Mouse (Mus musculus) limb, embryonic 10.5 days (tissue): ENCODE data around the gene Tspan14. TPM values are rescaled to one million over a fixed set of nuclear protein-coding genes. Genes with fewer than 3 reads are reported as not detected.

Experiments
- DNase-seq: peaks from one replicate; pipeline ENCODE4 v3.0.0-alpha.2; 2017; ENCODE audit warnings: low spot score
- H3K27ac ChIP-seq: fragments of 300-500 bp; sonication (generic); 2 replicates; pipeline ENCODE4 v1.5.1; 2016; ENCODE audit warnings: mild to moderate bottlenecking
- H3K27me3 ChIP-seq: fragments of 300-500 bp; sonication (generic); 2 replicates; pipeline ENCODE4 v1.6.1; 2016; ENCODE audit warnings: low read depth, mild to moderate bottlenecking; ENCODE audit not compliant: poor library complexity, severe bottlenecking
- H3K36me3 ChIP-seq: fragments of 300-500 bp; sonication (generic); 2 replicates; pipeline ENCODE4 v1.6.1; 2016; ENCODE audit warnings: mild to moderate bottlenecking, moderate library complexity
- H3K4me1 ChIP-seq: fragments of 300-500 bp; sonication (generic); 2 replicates; pipeline ENCODE4 v1.6.1; 2016
- H3K4me3 ChIP-seq: fragments of 300-500 bp; sonication (generic); 2 replicates; pipeline ENCODE4 v1.5.1; 2016; ENCODE audit warnings: mild to moderate bottlenecking, moderate library complexity
- H3K9me3 ChIP-seq: fragments of 300-500 bp; sonication (generic); replicated peaks from 2 replicates; pipeline ENCODE4 v1.6.1; 2016; ENCODE audit warnings: mild to moderate bottlenecking
- WGBS: fragments of 180-500 bp; shearing (Covaris S2); methylation state at CpG from one replicate; pipeline ENCODE4 v1.1.7; 2016; 5-methylcytosine and 5-hydroxymethylcytosine counted together
- polyA plus RNA-seq: library from polyadenylated mRNA; unstranded; fragments of >200 nt; fragmentation: Nextera tagmentation; extraction: Ambion mirVana; gene quantifications from 2 replicates; pipeline ENCODE4 v1.2.1, GENCODE M21; 2016

Tspan14 gene
- polyA plus RNA-seq, 1 experiment from 2014 or later: 77.6 TPM

DNA sequence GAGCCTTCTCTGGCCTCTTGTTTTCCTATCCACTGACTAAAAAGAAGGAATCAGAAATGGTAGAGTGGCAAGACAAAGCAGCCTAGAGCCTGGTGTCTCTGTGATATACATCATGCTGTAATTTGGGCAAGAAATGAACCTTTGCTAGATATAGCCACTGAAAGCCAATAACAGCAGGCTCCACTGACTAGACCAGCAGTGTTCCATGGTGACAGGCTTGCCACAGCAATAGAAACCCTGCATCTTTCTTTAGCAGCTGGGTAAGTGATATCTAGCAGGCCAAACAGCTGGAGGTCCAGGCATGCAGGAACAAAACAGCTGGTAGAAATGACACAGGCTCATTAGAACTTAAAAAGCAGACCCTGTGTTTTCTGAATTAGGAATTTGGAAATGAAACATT lies 92.0 kb downstream of the Tspan14 start:
- Histone ChIP-seq H3K36me3 (no peaks in the 10 kb centered on the region), H3K4me1 (no peaks in the 10 kb centered on the region), H3K9me3 (no peaks in the 10 kb centered on the region), H3K27me3 (no peaks in the 10 kb centered on the region), H3K4me3 (no peak overlapping the region), H3K27ac (no peak overlapping the region)
- DNase-seq: no peak

GRCm38 (mm10) chr14:40873961-40874360 lies 92.6 kb downstream of the Tspan14 start:
- H3K36me3 ChIP-seq: no peaks in the 10 kb centered on the region
- no peaks in the 10 kb centered on the region for H3K9me3 ChIP-seq
- DNase-seq: no peak
- H3K27ac ChIP-seq: no peak overlapping the region
- H3K4me3 ChIP-seq: no peak overlapping the region
- H3K27me3 ChIP-seq: no peaks in the 10 kb centered on the region
- no peaks in the 10 kb centered on the region for H3K4me1 ChIP-seq
- 87% methylated on average over 5 of the region's 5 CpGs for whole genome bisulfite sequencing

DNA sequence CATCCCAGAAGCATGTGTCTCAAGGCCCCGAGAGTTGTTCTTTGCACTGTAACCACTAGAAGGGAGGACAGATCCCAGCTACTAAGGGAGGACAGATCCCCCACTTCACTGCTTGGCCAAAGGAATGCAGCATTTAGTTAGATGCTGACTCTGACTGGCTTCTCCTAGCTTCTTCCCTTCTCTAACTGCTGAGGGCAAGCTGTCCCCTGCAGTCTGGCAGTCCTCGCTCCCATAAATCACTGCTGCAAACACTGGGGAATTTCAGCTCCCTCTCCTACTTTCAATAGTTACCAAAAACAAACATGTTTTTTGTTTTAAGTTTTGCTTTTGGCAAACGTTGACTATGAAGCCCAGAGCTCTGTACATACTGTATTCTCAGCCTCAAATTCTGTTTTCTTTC lies 96.0 kb downstream of the Tspan14 start:
- Histone ChIP-seq H3K27ac (no peak overlapping the region), H3K4me3 (no peak overlapping the region)
- 75% methylated on average over 3 of the region's 3 CpGs for WGBS

DNA sequence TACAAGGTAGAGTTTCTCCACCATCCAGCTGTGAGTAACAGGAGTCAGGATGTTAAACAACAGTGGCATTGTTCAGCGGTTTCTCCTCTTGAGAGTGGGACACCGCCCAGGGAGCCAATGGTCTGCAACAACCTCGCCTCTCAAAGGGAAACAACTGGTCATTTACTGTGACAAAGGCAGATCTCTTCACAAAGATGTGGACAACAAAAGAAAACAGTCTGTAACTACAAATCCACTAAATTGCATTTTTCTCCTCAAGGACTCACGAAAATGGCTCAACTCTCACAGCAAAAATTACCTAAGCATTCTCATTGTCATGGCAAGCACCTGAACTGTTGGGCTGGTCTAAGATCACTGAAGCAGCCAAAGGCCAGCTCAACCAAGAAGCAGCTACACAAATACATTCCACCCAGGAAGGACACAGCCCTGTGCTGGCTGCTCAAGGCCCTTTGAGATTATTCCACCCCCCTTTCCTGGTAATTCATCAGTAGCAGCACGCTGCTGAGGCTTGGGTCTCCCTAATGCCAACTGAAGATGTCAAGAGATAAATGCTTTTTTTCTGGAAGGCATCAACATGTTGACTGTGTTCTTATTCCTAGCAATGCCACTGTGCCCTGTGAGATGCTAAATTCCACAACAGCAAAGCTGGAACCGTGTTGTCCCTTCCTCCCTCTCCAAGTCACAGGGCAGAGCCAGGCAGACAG lies 101.6 kb downstream of the Tspan14 start:
- DNase-seq: no peak
- Histone ChIP-seq H3K36me3 (no peaks in the 10 kb centered on the region), H3K4me3 (no peak overlapping the region), H3K4me1 (no peaks in the 10 kb centered on the region), H3K27me3 (no peaks in the 10 kb centered on the region), H3K9me3 (no peaks in the 10 kb centered on the region), H3K27ac (no peak overlapping the region)
- WGBS: 60% methylated on average over 6 of the region's 6 CpGs

More for the DNA sequence above, 96.0 kb downstream of the Tspan14 start:
- Histone ChIP-seq H3K9me3 (no peaks in the 10 kb centered on the region), H3K36me3 (no peaks in the 10 kb centered on the region), H3K27me3 (no peaks in the 10 kb centered on the region), H3K4me1 (no peaks in the 10 kb centered on the region)
- DNase-seq: no peak

- Histone ChIP-seq H3K4me1 (no peaks in the 10 kb centered on the region), H3K27me3 (no peaks in the 10 kb centered on the region), H3K4me3 (no peak overlapping the region), H3K36me3 (no peaks in the 10 kb centered on the region), H3K9me3 (no peaks in the 10 kb centered on the region), H3K27ac (no peak overlapping the region)
- no peak for DNase-seq
- 84% methylated on average over 3 of the region's 3 CpGs for WGBS
Observed at GRCm38 (mm10) chr14:40863659-40864058, 102.9 kb downstream of the Tspan14 start.

DNA sequence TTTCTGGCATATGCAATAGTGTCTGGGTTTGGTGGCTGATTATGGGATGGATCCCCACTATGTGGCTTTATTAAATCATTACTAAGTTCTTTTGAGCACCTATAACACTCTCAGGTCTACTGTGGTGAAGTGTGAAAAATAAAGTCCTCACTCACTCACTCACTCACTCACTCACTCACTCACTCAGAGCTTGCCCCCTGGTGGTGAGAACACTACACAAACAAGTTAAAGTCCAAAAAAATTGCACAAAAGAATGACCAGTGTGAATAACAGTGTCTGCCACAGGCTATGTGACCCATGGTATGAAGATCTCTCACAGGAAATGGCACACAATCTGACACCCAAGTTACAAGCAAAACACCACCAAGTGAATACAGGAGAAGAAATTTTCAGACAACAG lies 103.6 kb downstream of the Tspan14 start:
- Histone ChIP-seq H3K27ac (no peak overlapping the region), H3K36me3 (no peaks in the 10 kb centered on the region), H3K27me3 (no peaks in the 10 kb centered on the region), H3K4me1 (no peaks in the 10 kb centered on the region), H3K9me3 (no peaks in the 10 kb centered on the region), H3K4me3 (no peak overlapping the region)
- no peak for DNase-seq

Other genes with a start within 250 kb of the Tspan14 start
- 0.10 and 0.25 TPM in 2 replicates for gene Sh2d4b, start 73.5 kb downstream of the Tspan14 start, polyA plus RNA-seq
- gene Fam213a, start 47.0 kb upstream of the Tspan14 start, polyA plus RNA-seq: 27.5 and 37.0 TPM in 2 replicates
- gene Dydc2, start 102.4 kb upstream of the Tspan14 start, polyA plus RNA-seq: not detected in 2 replicates
- gene Dydc1, start 106.1 kb upstream of the Tspan14 start, polyA plus RNA-seq: not detected in 2 replicates
- gene Mat1a, start 138.2 kb upstream of the Tspan14 start, polyA plus RNA-seq: not detected in 2 replicates
- gene Sftpa1, start 165.0 kb upstream of the Tspan14 start, polyA plus RNA-seq: not detected in 2 replicates
- gene Mbl1, start 184.7 kb upstream of the Tspan14 start, polyA plus RNA-seq: not detected in 2 replicates
- not detected in 2 replicates for gene Sftpd, start 218.3 kb upstream of the Tspan14 start, polyA plus RNA-seq